10 mouse cellular contexts compared by ENCODE assay signal in genomic region chr16:85898816-85899215, GRCm38 (mm10). TPM values are rescaled to one million over a fixed set of nuclear protein-coding genes. Genes with fewer than 3 reads are reported as not detected.
A peak's percentile ranks its signal among the peaks of the same experiment; 100 is the strongest.
DNase-seq lines count a peak whose midpoint lies in the region; ATAC-seq and TF ChIP-seq lines count a peak whose summit lies in the region.
"Had no signal": no experiment of that assay in that cellular context is flagged by ENCODE, and none has a peak within 500 bp of the region (broad histone marks: within the 10 kb centered on the region; RNA-seq: fewer than 3 reads in every experiment).

No protein-coding gene starts in this region.

- H3K27me3 ChIP-seq in heart, embryonic 13.5 days (replicated peaks) = no peaks in the 10 kb centered on the region; the same call in 1 of the 2 replicates
- H3K27me3 ChIP-seq in heart, postnatal 0 days (ENCODE audit: control insufficient read depth, insufficient read depth, low read length) = 0 out of 2 replicates have a peak, but pooled peaks cover 7% of the 10 kb centered on the region
- no peaks in the 10 kb centered on the region; the same call in 1 of the 2 replicates for H3K27me3 ChIP-seq in midbrain, embryonic 16.5 days (ENCODE audit: control insufficient read depth, insufficient read depth, low read depth, low read length)
- H3K27me3 ChIP-seq: CH12.LX had no signal

- no peak for TF ChIP-seq EP300 in heart, postnatal 0 days (IDR thresholded peaks at IDR 0.05; ENCODE audit: low read depth)

- peak overlapping the region; percentile 93 for H3K4me2 ChIP-seq in heart, embryonic 13.5 days
- H3K4me2 ChIP-seq in heart, postnatal 0 days (ENCODE audit: low read depth, low read length) = peak overlapping the region; percentile 87
- H3K4me2 ChIP-seq in midbrain, embryonic 16.5 days (ENCODE audit: low read length) = peak overlapping the region; percentile 95; the same call in 1 of the 2 replicates

- H3K36me3 ChIP-seq in heart, embryonic 13.5 days = no peaks in the 10 kb centered on the region
- H3K36me3 ChIP-seq in heart, postnatal 0 days (replicated peaks; ENCODE audit: control insufficient read depth, insufficient read depth, low read length) = no peaks in the 10 kb centered on the region
- no peaks in the 10 kb centered on the region for H3K36me3 ChIP-seq in midbrain, embryonic 16.5 days (ENCODE audit: control insufficient read depth, insufficient read depth, low read length)

- H3K9ac ChIP-seq in heart, embryonic 13.5 days = peak overlapping the region; percentile 81
- no peak overlapping the region for H3K9ac ChIP-seq in heart, postnatal 0 days (replicated peaks; ENCODE audit: low read depth, low read length)
- H3K9ac ChIP-seq in midbrain, embryonic 16.5 days (ENCODE audit: low read depth, low read length) = no peak overlapping the region
- H3K9ac ChIP-seq: liver, embryonic 14.5 days had no signal

- H3K27ac ChIP-seq in heart, embryonic 13.5 days (replicated peaks) = 0 out of 2 replicates have a peak overlapping the region, but pooled peaks have one; percentile 17
- peak overlapping the region; percentile 71; the same call in 1 of the 2 replicates for H3K27ac ChIP-seq in heart, postnatal 0 days (ENCODE audit: low read depth)
- no peak overlapping the region for H3K27ac ChIP-seq in midbrain, embryonic 16.5 days (ENCODE audit: low read length)
- H3K27ac ChIP-seq: liver, embryonic 14.5 days had no signal

- no peaks in the 10 kb centered on the region for H3K9me3 ChIP-seq in heart, embryonic 13.5 days
- no peaks in the 10 kb centered on the region for H3K9me3 ChIP-seq in heart, postnatal 0 days (replicated peaks; ENCODE audit: control insufficient read depth, low read length)
- H3K9me3 ChIP-seq in midbrain, embryonic 16.5 days (replicated peaks; ENCODE audit: control insufficient read depth, low read length, poor library complexity, severe bottlenecking) = no peaks in the 10 kb centered on the region

- ATAC-seq in heart, embryonic 13.5 days (ENCODE audit: extremely low read depth, insufficient number of reproducible peaks, low FRiP score, low TSS enrichment) = no peak
- ATAC-seq in heart, postnatal 0 days (ENCODE audit: insufficient read depth, low read depth) = no peak
- ATAC-seq in midbrain, embryonic 16.5 days = no peak
- ATAC-seq in activated CD4-positive, CD25-positive, alpha-beta regulatory T cell, adult 4 months = no peak

- H3K4me3 ChIP-seq in heart, embryonic 13.5 days = peak overlapping the region; percentile 77
- H3K4me3 ChIP-seq in heart, postnatal 0 days (ENCODE audit: low read depth, low read length) = peak overlapping the region; percentile 66
- H3K4me3 ChIP-seq in midbrain, embryonic 16.5 days (ENCODE audit: low read depth, low read length) = no peak overlapping the region

- 61% methylated on average over 10 of the region's 10 CpGs for WGBS in heart, embryonic 13.5 days
- 72% methylated on average over 10 of the region's 10 CpGs for WGBS in heart, postnatal 0 days
- 90% methylated on average over 10 of the region's 10 CpGs for WGBS in midbrain, embryonic 16.5 days

- TF ChIP-seq CTCF in heart, postnatal 0 days (IDR thresholded peaks at IDR 0.05; ENCODE audit: low read depth) = no peak

- DNase-seq in heart, adult 9 months (ENCODE audit: low spot score in 2 of 2) = no peak
- peak; percentile 8 for DNase-seq in embryo, embryonic 11 days
- no peak for DNase-seq in heart, postnatal 0 days (ENCODE audit: low spot score)
- DNase-seq in thymus, postnatal 25 days = no peak
- no peak for DNase-seq in layer of hippocampus, adult 11-12 months (ENCODE audit: low spot score)

- peaks cover 15% of the 10 kb centered on the region for H3K4me1 ChIP-seq in heart, embryonic 13.5 days
- H3K4me1 ChIP-seq in heart, postnatal 0 days (ENCODE audit: control insufficient read depth, insufficient read depth) = peaks cover 8% of the 10 kb centered on the region
- H3K4me1 ChIP-seq in midbrain, embryonic 16.5 days (ENCODE audit: control insufficient read depth, insufficient read depth, low read length) = peaks cover 9% of the 10 kb centered on the region

RNA-seq across cellular contexts. Expression of gene Adamts5, which starts 2.8 kb away (rescaled TPM):
- 4.3 and 4.4 TPM in 2 replicates for polyA plus RNA-seq in heart, embryonic 13.5 days (2015; fragmentation: Nextera tagmentation; extraction: Ambion mirVana)
- 2.9 and 3.7 TPM in 2 replicates for total RNA-seq in heart, postnatal 0 days (2014; rRNA removed; ENCODE audit: low replicate concordance)
- polyA plus RNA-seq in heart, postnatal 0 days (2015; fragmentation: Nextera tagmentation; extraction: Ambion mirVana) = 3.5 TPM in 2 replicates
- polyA plus RNA-seq in midbrain, embryonic 16.5 days (2015; fragmentation: Nextera tagmentation; extraction: Ambion mirVana) = 2.1 and 2.4 TPM in 2 replicates
- under 1 TPM in 1 of 2 experiments, not detected in 1; 0.12 TPM for polyA plus RNA-seq in activated CD4-positive, CD25-positive, alpha-beta regulatory T cell, adult 4 months (2017; shearing (Covaris generic))
- total RNA-seq: CH12.LX had no signal
